Mouse (Mus musculus) thymus, adult 18-20 months (tissue): ENCODE measurements around the gene Sdhaf1.

ENCODE experiments used
- DNase-seq, 2 experiments: peaks; one replicate each; pipeline ENCODE4 v3.0.0; 2022; ENCODE audit warnings: mixed read lengths in 2 of 2

Gene Sdhaf1

DNA sequence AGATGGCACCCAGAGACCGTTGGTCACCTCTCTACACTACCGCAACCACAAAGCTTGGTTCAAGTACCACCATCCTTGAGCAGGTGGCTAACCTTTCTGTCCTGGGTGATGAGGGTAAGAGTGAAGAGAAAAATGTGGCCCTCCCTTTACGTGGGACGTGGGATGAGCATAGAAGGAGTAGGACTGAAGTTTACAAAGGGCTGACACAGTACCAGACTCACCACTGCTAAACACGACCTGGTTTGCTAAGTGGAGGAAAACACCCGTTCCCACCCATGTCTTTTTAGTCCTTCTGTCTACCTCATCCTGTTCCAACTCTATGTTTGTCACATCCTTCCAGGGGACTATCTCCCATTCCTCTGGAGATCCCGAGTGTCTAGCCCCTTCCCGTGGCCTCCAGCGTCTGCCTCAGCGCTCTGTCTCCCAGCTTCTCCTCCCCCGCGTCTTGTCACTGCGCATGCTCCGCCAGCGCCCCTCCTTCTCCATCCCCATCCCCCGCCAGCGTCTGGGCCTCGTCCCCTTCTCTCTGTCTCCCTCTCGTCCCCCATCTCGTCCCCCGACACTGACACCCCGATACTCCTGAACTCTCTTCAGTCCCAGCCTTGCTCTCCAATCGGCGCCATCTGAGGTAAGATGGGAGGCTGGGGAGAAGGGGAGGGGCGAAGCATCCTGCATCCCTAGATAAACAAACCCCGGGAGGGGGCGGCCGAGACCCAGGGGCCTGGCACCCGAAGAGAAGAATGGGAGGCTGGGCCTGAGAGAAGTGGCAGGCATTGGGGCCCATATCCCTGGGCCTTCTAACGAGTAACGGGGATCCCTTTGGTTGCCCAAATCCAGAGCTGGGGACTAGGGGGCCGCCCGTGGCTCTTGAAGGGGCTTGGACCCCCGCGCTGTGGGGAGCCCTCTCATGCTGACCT is 32.2 kb downstream of the Sdhaf1 start, which contains the start of gene Clip3:
Clip3 (plus strand) TSS at position 514 of the 917 bp plus-strand sequence.
- DNase-seq, result no peak

DNA sequence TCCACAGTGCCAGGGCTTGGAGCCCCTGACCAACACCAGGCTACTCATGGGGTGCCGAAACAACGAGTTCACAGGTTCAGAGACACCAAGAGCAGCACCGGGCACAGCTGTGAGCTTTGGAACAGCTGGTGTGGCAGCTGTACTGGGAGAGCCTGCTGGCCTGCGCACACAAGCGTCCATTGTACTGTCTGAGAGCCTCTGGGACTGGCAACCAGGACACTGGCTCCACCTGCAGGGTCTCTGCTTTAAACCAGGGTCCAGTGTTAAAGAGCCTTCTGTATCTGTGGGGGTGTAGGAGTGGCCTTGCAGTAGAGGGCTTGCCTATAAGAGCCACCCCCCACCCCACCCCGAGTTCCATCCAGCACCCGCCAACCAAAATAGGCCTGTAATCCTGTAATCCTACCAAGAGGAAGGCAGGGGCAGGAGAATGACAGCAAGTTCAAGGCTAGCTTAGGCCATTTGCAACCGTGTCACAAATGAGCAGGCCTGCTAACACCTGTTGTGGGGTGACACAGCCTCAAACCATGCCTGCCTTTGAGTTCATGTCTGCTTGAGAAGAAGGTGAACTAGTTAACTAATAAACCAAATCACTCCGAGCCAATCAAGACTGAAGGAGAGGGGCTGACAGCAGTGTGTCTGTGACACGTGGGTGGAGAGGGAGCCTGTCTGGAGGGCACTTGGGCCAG is 33.8 kb downstream of the Sdhaf1 start:
- DNase-seq, result no peak

DNA sequence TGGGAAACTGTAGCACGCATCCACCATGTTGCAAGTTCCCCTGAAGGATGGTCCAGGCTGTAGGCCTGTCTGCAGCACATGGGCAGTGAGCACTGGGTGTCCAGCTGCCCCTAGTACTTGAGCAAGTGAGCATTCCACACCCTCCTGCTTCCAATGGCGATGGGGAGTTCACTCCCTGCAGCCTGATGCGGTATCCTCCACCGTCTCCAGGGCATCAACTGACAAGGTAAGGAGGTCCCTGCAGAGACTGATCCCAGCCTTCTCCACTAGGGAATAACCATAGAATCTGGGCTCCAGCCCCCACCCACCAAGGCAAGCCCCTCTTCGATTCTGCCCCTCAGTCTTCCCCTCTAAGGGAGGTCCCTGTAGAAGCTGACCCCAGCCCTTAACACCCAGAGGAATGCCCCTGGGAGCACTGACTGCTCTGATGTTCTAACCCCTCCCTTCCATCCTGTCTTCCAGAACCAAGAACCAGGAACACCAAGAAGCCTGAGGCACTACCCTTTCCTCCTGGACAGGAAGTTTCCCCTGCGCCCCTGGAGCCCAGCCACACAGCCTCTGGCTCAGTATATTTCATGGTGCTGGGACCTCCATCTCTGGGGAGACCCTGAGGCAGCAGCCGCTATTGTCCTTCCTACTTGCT is 34.5 kb downstream of the Sdhaf1 start:
- DNase-seq, result no peak

DNA sequence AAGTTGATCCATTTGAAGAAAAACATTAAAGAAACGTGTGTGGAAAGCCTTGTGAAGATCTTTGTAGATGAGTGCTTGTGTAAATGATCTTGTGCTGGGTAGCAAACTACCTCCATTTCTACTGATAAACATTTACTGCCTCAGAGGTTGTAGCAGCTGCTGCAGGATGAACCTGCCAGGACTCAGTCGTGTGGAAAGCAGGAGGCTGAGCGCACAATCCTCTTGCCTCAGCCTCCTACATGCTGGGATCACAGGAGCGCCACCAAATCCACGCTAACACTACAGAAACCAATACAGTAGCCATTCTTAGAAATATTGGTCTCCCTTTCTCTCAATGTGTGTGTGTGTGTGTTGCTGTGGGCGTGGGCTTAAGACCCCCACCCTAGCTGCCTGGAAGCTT is 35.6 kb downstream of the Sdhaf1 start:
- DNase-seq, result no peak

DNA sequence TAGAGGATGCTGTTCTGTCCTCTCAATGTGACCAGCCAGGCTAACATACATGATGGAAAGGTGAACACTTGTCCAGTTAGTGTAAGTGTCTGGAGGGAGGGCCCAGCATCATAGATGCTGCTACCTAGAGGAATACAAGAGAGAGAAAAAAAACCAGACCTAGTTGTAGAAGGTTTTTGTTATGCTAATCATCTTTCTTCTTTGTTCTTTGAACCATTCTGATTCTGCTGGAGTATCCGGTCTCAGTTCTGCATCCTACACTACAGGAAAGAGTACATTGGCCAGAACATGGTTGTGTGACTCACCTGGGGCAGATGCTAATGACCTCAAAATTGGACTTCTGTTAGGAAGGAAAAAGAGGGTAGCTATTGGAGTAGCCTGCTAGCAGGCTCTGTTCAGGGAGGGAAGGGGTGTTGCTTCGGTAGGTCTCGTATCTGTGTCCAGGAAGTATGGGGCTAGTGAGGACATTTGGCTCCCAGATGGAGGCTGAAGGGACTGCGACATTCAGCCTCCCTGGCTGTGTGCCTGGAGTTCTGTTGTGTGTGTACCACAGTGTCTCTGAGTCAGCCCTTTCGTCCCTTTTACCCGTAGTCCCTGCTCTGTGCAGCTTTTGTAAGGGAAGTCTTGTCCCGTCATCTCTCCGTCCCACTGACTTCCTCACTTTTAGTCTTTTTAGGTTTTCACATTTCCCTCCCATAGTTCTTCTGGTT is 36.8 kb downstream of the Sdhaf1 start:
- DNase-seq, result no peak

DNA sequence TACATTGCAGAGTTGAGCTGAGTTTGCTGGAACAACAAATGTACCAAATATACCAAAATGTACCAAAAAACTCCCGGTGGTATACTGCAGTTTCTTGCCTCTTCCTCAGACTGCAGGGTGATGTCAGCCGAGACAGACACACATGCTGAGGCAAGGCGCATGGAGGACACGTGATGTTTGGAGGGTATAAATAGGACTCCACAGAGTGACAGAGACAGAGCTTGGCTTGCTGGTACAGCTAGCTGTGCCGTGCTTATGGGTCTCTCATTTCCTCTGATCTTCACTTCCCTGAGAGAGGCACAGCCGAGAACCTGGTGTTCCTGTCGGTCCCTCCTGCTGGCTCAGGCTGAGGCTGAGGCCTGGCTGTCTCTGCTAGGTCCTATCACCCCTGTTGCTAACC is 41.0 kb downstream of the Sdhaf1 start:
- no peak for DNase-seq

DNA sequence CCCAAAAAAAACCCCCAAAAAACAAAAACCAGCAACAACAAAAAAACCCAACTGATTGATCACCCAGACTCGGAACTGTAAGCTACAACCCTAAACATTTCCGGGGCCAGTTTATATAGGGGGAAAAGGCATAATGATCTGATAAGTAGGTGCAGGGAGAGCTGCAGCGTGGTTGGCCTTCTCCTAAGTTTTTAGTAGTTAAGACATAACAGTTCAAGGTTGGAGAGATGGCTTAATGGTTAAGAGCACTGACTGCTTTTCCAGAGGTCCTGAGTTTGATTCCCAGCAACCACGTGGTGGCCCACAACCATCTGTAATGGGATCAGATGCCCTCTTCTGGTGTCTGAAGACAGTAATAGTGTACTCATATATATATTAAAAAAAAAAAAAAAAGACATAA is 42.2 kb downstream of the Sdhaf1 start:
- no peak for DNase-seq

DNA sequence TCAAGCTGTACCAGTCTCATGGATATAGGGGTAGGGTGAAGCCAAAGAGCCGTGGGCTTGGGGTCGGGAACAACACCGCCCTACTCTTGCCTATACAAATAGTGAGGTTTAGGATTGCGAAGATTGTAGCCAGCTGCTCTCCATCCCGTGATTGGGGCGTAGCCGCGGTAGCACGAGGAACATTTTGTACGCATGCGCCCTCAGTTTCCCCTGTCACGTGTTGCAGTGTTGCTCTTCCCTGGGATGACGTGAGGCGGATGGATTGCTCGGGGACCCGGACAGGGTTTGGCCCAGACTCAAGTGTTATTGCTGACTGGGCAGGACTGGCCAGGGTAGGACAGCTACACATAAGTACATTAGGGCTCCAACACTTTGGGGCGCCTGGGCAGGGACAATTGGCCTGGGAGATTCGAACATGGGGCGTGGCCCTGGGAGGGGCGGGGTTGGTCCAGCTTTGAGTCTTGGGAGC is 43.0 kb downstream of the Sdhaf1 start:
- DNase-seq, result peak; percentile 64 to 76

DNA sequence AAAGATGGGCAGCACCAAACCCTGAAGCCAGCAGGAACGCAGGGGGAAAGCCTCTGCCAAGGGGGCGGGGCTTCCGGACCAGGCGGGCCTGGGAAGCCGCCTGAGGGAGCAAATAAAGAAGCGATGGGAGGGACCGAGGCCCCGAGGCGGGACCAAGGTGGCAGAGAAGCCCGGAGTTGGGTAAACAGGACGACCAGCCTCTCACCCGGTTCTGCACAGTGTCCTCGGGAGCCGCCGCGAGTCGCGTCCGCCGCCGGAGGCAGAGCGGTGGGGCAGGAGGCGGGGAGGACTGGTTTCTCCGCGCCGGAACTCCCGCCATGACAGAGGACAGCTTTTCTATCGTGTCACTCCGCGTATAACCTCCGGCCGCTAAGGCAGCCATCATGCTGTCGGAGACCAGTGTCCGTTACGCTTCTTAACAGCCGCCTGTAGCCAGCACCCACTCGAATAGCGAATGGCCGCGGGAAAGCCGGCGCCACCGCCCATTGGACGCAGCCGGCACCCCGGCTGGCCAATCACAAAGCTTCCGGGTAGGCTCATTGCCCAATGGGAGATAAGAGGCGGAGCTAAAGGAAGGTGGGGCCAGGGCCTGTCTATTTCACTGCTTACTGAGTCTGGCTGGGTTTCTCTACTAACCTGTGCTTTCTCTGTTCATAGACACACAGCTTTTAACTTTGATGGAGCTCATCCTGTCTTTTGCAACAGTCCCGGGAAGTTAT is 43.6 kb downstream of the Sdhaf1 start, which contains the start of the genes Thap8 and Wdr62:
Thap8 (plus strand) TSS at position 144 of the 719 bp plus-strand sequence.
Wdr62 (minus strand) TSS at position 469 of the 719 bp plus-strand sequence.
- peak; percentile 81 to 82 for DNase-seq

DNA sequence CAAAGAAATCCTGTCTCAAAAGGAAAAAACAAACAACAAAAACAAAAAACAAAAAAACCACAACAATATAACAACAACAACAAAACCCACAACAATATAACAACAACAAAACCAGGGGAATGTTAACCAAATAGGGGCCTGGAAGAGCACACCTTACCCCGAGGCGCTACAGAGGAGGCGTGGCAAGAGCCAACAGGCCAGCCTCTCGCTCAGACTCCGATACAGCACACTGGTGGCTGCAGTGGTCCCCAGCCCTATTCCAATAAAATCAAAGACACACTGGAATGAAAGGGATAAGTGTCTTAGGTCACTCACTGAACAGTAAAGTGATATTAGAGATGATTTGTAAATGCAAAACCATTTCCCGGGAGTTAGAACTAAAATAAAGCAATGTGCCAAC is 44.2 kb downstream of the Sdhaf1 start:
- no peak for DNase-seq

DNA sequence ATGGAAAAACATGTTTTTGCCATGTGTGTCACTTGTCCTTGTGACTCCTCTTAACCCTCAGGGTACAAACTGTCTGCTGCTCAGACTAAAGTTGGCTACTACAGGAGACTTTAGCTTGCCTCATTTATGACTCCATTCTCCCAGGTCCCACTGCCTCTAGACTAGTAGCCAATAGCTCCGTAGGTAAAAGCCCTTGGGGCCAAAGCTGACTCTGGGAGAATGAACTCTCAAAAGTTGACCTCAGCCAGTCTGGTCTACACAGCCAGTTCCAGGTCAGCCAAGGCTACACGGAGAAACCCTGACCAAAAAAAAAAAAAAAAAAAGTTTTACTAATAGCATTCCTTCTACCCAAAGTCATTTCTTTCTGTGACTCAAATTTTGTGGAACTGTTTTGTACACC is 44.8 kb downstream of the Sdhaf1 start:
- no peak for DNase-seq

DNA sequence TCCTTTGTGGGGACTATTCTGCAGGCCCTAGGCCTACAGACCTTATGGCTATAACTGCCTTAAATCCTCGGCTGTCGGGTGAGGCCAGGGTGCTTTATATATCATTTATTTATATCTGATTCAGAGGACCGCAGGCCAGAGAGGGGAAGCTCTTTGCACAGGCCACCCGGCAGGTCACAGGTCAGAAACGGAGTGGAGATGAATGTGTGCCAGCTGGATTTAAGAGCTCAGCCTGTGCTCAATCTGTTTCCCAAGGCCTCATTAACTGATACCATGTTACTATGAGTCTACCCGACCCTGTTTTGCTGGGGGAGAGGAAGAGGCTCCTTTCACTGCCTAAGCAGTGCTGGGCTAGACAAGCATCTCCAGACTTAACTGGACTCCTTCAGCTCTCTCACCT is 49.3 kb downstream of the Sdhaf1 start:
- DNase-seq, result no peak
